Mouse (Mus musculus) spleen, adult 2 months (tissue): ENCODE measurements at regions not wholly inside any gene's neighbourhood (a gene's known extent, or its start where the extent isn't known, plus 50 kb on each side); places are given as distances from the start of the nearest gene placed in this dataset.
"Not testable (repeated sequence)": the region's sequence is repeated elsewhere in the genome, so short reads cannot be mapped to it uniquely, and the experiment has no call there.

ENCODE experiments used
- DNase-seq, 2 experiments: peaks; one replicate each; pipeline versions ENCODE4 v3.0.0 to v3.0.0-alpha.2; 2012 to 2021; ENCODE audit warnings: low spot score in 2 of 2, low read depth in 1 of 2
- H3K27ac ChIP-seq: fragments of 200-500 bp; 2 replicates; pipeline ENCODE4 v1.5.1; 2012; ENCODE audit warnings: low read length, inconsistent platforms; ENCODE audit not compliant: insufficient read depth
- H3K27me3 ChIP-seq: fragments of 200-500 bp; 2 replicates; pipeline ENCODE4 v1.6.1; 2012; ENCODE audit warnings: mild to moderate bottlenecking, moderate library complexity, low read length, inconsistent platforms; ENCODE audit not compliant: control insufficient read depth, insufficient read depth
- H3K36me3 ChIP-seq: fragments of 200-500 bp; 2 replicates; pipeline ENCODE4 v1.6.1; 2012; ENCODE audit warnings: mild to moderate bottlenecking, low read length, inconsistent platforms; ENCODE audit not compliant: control insufficient read depth, insufficient read depth
- H3K4me1 ChIP-seq: fragments of 200-500 bp; 2 replicates; pipeline ENCODE4 v1.6.1; 2011; ENCODE audit warnings: inconsistent platforms; ENCODE audit not compliant: control insufficient read depth, insufficient read depth, insufficient read length
- H3K4me3 ChIP-seq: fragments of 200-500 bp; 2 replicates; pipeline ENCODE4 v1.5.1; 2011; ENCODE audit warnings: mild to moderate bottlenecking, inconsistent platforms; ENCODE audit not compliant: insufficient read depth, insufficient read length; ENCODE audit errors: extremely low read depth
- CTCF ChIP-seq: fragments of 200-500 bp; IDR thresholded peaks from 2 replicates; pipeline ENCODE4 v1.5.1; 2011; ENCODE audit warnings: mild to moderate bottlenecking, inconsistent platforms; ENCODE audit not compliant: insufficient read depth, insufficient read length, insufficient replicate concordance; ENCODE audit errors: extremely low read depth
- POLR2A ChIP-seq: fragments of 200-500 bp; IDR thresholded peaks from 2 replicates; pipeline ENCODE4 v1.6.1; 2011; ENCODE audit warnings: low read depth, low read length, inconsistent platforms
- WGBS: fragments of 180-500 bp; shearing (Covaris S2); methylation state at CpG from one replicate; pipeline ENCODE4 v1.1.7; 2018; 5-methylcytosine and 5-hydroxymethylcytosine counted together

DNA sequence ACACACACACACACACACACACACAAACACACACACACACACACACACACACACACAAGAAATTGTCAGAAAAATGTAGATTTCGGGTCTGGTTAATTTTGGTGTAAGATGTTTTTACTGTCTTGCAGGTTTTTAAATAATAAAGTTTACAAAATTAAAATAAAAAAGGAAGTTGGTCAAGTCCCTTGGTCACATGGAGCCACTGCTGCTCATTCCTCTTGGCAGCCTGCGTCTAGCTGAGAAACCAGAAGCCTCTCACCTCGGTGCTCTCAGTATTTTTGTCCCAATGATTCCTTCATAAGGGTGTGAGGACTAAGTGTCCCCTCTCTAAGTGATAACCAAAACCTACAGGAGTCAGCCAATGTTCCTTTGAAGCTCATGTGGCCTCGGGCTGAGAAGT is 76.8 kb upstream of the Smg1 start:
- no peaks in the 10 kb centered on the region for H3K4me1 ChIP-seq
- no peaks in the 10 kb centered on the region for H3K36me3 ChIP-seq
- no peak for DNase-seq
- H3K27me3 ChIP-seq: no peaks in the 10 kb centered on the region
- WGBS: 57% methylated on average over 4 of the region's 4 CpGs
- no peak overlapping the region for H3K27ac ChIP-seq
- TF ChIP-seq CTCF: no peak
- no peak for TF ChIP-seq POLR2A
- H3K4me3 ChIP-seq: no peak overlapping the region

- WGBS: 52% methylated on average over 12 of the region's 12 CpGs
- no peak for DNase-seq
- Histone ChIP-seq H3K4me1 (no peaks in the 10 kb centered on the region), H3K36me3 (no peaks in the 10 kb centered on the region), H3K27me3 (no peaks in the 10 kb centered on the region), H3K4me3 (no peak overlapping the region), H3K27ac (no peak overlapping the region)
- TF ChIP-seq POLR2A (no peak), CTCF (no peak)
These were observed 75.1 kb upstream of the Smg1 start for GRCm38 (mm10) chr7:118318432-118319135.

GRCm38 (mm10) chr7:118314886-118315285 is 71.4 kb upstream of the Smg1 start:
- not testable (repeated sequence) for H3K27ac ChIP-seq, DNase-seq, H3K27me3 ChIP-seq, H3K4me1 ChIP-seq, H3K4me3 ChIP-seq, H3K36me3 ChIP-seq
- 68% methylated on average over 10 of the region's 10 CpGs for WGBS

DNA sequence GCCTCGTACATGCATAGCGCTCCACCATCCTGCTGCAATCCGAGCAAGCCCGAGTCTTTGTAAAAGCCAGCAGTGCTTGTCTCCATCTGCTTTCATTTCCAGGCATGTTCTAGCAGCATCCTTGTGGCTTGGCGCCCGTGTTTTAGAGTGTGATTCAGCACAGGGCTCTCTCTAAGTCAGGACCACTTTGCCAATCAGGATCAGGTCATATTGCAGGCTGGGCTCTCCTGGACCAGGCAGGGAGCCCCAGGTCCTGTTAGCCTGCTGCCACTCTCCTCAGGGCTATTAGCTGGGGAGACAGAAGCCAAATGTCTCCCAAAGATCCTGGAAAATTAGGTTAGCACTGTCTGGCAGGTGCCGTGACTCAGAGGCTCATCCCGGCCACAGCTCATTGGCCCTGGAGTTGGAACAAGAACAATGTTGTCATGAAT is 70.8 kb upstream of the Smg1 start:
- no peaks in the 10 kb centered on the region for H3K4me1 ChIP-seq
- H3K27me3 ChIP-seq: no peaks in the 10 kb centered on the region
- WGBS: 80% methylated on average over 8 of the region's 8 CpGs
- H3K4me3 ChIP-seq: no peak overlapping the region
- no peak for DNase-seq
- H3K27ac ChIP-seq: no peak overlapping the region
- TF ChIP-seq POLR2A (no peak), CTCF (no peak)
- H3K36me3 ChIP-seq: no peaks in the 10 kb centered on the region

DNA sequence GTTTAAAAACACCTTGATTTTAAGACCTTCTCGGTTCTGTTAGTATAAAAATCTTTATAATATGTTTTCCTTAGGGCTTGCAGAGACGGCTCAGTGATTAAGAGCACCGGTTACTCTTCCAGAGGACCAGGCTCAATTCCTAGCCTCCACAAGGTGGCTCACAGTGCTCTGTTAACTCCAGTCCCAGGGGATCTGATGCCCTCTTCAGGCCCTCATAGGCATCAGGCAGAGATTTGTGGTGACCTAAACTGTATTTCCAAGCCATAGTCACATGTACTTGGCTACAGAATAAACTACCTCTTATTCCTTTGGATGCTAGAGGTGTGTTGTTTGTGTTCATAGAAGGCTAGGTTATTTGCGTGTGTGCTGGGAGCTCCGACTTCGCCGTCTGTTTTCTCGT is 70.3 kb upstream of the Smg1 start:
- DNase-seq: no peak
- H3K4me1 ChIP-seq: no peaks in the 10 kb centered on the region
- WGBS: 72% methylated on average over 8 of the region's 8 CpGs
- H3K36me3 ChIP-seq: no peaks in the 10 kb centered on the region
- no peak for TF ChIP-seq POLR2A
- TF ChIP-seq CTCF: no peak
- no peak overlapping the region for H3K27ac ChIP-seq
- no peaks in the 10 kb centered on the region for H3K27me3 ChIP-seq
- H3K4me3 ChIP-seq: no peak overlapping the region

DNA sequence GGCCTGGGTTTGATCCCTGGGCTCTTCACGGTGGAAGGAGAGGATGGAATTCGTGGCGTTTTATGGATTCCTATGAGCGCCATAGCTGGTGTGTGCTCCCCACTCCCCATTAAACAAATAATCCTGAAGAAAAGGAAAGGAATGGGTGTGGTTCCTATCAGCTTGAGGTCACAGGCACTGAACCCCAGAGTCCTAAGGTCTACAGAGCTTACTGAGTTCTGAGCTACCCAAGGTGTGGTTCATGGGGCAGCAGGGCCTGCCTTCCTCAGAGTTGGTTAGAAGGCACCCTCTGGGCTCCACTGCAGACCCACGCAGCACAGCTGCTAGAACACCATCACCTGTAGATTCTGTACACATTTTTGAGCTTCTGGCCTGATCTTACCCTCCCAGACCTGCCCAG is 66.3 kb upstream of the Smg1 start:
- 86% methylated on average over 5 of the region's 5 CpGs for WGBS
- no peak for DNase-seq
- TF ChIP-seq POLR2A (no peak), CTCF (no peak)
- Histone ChIP-seq H3K4me1 (no peaks in the 10 kb centered on the region), H3K27ac (no peak overlapping the region), H3K27me3 (no peaks in the 10 kb centered on the region), H3K36me3 (no peaks in the 10 kb centered on the region), H3K4me3 (no peak overlapping the region)

DNA sequence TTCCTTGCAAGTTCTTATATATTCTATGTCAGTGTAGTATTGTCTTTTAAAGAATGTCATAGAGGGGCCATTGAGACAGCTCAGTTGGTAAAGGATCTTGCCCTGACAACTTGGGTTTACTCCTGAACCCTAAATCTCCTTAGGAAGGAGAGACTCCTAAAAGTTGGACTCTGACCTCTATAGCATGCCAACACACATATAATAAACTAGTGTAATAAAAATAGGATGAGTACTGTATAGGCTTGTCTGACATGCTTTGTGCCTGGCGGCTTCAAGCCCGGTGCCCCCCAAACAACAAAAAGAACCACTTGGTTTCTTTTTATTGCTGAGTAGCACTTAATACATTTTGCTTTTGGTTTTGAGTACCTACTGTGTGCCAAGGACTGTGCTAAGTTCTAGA is 65.4 kb upstream of the Smg1 start:
- no peaks in the 10 kb centered on the region for H3K36me3 ChIP-seq
- no peak overlapping the region for H3K27ac ChIP-seq
- H3K4me3 ChIP-seq: no peak overlapping the region
- no peak for DNase-seq
- no peaks in the 10 kb centered on the region for H3K4me1 ChIP-seq
- TF ChIP-seq POLR2A (no peak), CTCF (no peak)
- 95% methylated on average over 2 of the region's 2 CpGs for WGBS
- no peaks in the 10 kb centered on the region for H3K27me3 ChIP-seq

DNA sequence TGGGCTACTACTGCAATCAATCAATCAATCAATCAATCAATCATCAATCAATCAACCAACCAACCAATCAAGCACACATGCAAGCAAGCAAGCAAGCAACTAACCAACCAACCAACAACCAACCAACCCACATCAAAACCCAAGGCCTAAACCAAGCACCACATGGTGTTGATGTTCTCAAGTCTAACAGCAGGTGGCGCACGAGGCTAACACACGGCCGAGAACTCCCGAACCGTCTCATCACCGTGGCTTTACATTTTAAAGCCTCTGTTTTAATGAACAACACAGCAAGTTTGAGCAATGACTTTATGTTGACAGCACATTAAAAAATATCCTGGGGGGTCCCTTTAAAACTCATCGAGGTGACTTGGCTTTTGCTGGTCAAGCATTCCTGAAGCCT is 61.3 kb upstream of the Smg1 start:
- Histone ChIP-seq H3K4me1 (no peaks in the 10 kb centered on the region), H3K4me3 (no peak overlapping the region), H3K36me3 (no peaks in the 10 kb centered on the region), H3K27me3 (no peaks in the 10 kb centered on the region), H3K27ac (no peak overlapping the region)
- under 1% methylated on average over 8 of the region's 8 CpGs for WGBS
- no peak for TF ChIP-seq POLR2A
- TF ChIP-seq CTCF: peak; percentile 99
- peak; percentile 62 to 77 for DNase-seq
